Mouse (Mus musculus) CH12.LX (cell line): ENCODE data around the gene Wdr4.

Experiments
- CTCF ChIP-seq, 2 experiments: IDR thresholded peaks in 1 of 2; conservative IDR thresholded peaks in 1 of 2; 2 replicates each; pipeline ENCODE4 v1.5.1; 2011 to 2012; ENCODE audit warnings: low read depth in 2 of 2, low read length in 2 of 2, improper control_type of control experiment in 1 of 2, inconsistent platforms in 1 of 2, mild to moderate bottlenecking in 1 of 2, moderate library complexity in 1 of 2
- E2F4 ChIP-seq: IDR thresholded peaks from 2 replicates; pipeline ENCODE4 v1.6.1; 2011; ENCODE audit warnings: low read depth, low read length, improper control_type of control experiment; ENCODE audit not compliant: insufficient replicate concordance
- POLR2A ChIP-seq: IDR thresholded peaks from 2 replicates; pipeline ENCODE4 v1.6.1; 2011; ENCODE audit warnings: low read depth, mild to moderate bottlenecking, improper control_type of control experiment, low read length

- TF ChIP-seq E2F4, result no peak
- no peak for TF ChIP-seq CTCF (conservative IDR thresholded peaks at IDR 0.05 in 1 of 2, IDR thresholded peaks at IDR 0.05 in 1 of 2; ENCODE audit: low read depth in 2 of 2, low read length in 2 of 2)
- TF ChIP-seq POLR2A, result no peak
Measured at GRCm38 (mm10) chr17:31494989-31495388, 24.8 kb downstream of the Wdr4 start.
